Mouse (Mus musculus) hindlimb bud, embryonic 11.5 days (tissue): ENCODE data around the gene Zfp609.
"Not testable (repeated sequence)": the region's sequence is repeated elsewhere in the genome, so short reads cannot be mapped to it uniquely, and the experiment has no call there.

Experiments
- DNase-seq: peaks from one replicate; pipeline ENCODE4 v3.0.0-alpha.2; 2012; ENCODE audit warnings: low read depth, low spot score; ENCODE audit errors: extremely low spot score

Zfp609 gene

DNA sequence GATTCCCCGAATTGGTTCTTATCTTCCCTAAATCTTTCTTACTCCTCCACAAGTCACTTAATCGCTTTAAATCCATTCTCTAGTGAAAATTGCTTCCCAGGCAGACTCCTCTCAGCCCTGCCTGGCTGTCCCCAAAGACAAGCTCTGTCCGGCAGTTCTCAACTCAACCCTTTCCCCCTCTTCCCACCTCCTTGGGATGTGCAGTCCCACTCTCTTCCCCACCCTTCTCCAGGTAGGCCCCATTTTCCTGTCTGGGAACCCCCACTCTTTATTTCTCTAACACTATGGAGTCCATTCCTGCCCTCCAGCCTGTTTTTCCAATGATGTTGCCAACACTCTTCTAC lies 150.3 kb downstream of the Zfp609 start:
- no peak for DNase-seq

DNA sequence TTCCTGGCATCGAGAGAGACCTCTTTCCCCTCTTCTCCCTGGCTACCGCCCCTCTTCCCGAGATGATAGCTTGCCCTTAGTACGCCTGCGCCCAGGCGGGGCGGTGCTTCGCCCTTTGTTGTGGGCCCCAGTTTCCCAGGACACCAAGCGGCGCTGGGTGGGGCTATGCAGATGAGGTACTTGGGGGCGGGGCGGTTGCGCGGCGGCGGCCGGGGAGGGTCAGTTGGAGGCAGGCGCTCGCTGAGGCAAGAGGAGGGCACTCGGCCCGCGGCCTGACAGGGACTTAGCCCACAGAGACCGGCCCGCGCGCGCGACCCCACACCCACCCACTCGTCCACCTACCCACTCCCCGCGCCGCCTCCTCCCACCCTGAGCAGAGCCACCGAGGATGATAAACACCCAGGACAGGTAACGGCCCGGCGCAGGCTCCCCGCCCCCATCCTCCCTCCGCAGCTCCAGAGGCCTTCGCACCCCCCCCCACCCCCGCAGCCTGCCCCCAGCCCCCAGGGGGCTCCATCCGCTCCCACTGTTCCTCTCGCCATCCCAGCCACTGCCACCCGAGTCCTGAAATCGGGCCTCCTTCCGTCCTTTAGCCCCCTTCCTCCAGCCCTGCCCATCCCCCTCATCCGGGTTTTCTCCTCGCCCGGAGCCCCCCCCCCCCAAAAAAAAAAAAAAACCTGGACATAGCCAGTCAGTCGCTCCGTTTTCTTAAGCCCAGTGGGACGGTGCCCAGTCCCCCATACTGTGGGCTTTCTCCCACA lies 150.8 kb downstream of the Zfp609 start:
- peak; percentile 70 for DNase-seq

DNA sequence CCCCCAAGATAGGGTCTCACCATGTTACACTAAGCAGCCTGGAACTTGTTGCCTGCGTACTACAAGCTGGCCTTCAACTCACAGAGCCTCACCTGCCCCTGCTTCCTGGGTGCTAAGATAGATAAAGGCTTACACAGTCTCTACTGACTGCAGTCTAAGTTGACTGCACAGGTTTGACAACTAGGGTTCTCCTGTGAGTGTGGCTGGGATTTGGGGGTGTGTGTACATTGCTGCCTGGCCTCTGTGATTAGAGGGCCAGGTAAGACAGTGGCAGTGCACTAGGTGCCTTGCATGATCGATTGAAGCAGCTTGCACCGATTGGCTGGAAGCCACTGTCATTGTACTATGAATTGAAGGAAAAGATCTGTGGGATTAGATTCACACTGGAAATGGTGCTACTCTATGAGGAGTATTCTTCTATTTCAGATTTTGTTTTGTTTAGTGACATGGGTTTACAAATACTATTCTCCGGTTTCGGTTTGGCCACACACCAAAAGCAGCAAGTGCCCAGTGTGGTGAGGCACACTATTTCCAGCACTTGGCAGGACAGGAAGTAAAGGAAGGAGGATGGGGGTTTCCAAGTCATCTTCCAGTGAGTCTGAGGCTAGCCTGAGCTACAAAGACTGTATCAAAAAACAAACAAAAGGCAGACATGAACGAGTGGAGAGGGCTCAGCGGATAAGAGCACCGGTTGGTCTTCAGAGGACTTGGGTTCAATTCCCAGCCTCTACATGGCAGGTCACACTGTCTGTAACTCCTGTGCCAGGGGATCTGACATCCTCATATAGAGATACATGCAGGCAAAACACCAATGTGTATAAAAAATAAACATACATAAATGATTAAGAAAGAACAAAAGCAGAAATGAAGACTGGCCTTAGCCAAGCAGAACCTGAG lies 151.7 kb downstream of the Zfp609 start:
- no peak for DNase-seq

GRCm38 (mm10) chr9:65672996-65673395 lies 154.4 kb downstream of the Zfp609 start:
- DNase-seq = no peak

GRCm38 (mm10) chr9:65671431-65671931 lies 155.9 kb downstream of the Zfp609 start:
- no peak for DNase-seq

DNA sequence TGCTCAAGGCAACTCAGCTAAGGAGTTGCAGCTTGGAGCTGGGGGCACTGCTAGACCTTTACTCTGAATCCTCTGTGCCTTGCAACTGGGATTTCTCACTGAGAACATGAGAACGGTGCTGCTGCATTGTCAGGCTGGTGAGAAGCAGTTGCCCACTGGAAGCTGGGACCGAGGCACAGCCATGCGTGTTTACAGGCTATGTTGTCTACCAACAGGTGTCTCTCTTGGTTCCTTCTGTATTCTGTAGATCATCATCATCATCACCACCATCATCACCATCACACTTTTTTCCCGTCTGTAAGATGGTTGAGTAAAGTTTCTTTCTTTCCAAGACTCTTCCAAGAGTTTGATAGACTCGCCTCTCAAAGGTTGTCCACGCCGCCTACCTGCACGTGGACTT lies 159.7 kb downstream of the Zfp609 start, which contains the start of gene Oaz2:
Gene Oaz2 (plus strand): TSS at position 301 of the 400 bp plus-strand sequence.
- DNase-seq = no peak

DNA sequence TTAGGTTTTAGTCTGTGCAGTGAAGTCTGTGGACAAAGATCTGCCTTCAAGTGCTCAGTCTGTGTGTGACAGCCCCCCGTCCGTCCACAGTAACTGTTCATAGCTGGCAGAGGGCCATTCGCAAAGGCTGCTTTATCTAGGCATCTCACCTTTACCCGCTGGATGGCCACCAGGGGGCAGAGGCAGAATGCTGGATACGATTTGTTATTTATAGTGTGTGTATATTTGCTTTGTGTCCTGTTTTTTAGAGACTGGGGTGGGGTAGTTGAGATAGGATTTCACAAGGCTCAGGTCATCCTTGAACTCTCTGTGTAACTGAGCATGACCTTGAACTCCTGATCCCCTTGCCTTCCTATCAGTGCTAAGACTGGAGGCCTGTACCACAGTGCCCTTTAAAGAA lies 161.3 kb downstream of the Zfp609 start:
- DNase-seq = peak; percentile 24

GRCm38 (mm10) chr9:65664163-65664562 lies 163.2 kb downstream of the Zfp609 start:
- DNase-seq = no peak

GRCm38 (mm10) chr9:65661493-65661892 lies 165.9 kb downstream of the Zfp609 start:
- DNase-seq = no peak

DNA sequence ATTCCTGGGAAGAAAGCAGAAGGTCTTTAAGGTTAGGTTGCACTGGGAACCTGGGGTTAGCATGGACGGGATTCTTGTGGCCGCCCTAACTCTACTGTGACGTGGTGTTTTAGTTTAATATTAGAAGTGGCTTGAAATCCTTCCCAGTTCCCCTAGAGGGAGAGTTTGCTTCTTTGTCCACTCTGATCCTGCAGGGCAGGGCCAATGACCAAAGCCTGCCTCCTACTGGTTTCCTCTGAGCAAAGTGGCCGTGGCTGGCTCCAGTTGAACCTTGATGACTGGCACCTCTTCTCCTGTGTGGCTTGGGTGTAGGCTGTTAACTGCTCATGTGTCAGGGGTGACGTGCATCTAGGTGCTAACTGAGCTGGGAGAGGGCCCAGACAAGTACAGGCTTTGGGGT lies 166.3 kb downstream of the Zfp609 start:
- DNase-seq = no peak

DNA sequence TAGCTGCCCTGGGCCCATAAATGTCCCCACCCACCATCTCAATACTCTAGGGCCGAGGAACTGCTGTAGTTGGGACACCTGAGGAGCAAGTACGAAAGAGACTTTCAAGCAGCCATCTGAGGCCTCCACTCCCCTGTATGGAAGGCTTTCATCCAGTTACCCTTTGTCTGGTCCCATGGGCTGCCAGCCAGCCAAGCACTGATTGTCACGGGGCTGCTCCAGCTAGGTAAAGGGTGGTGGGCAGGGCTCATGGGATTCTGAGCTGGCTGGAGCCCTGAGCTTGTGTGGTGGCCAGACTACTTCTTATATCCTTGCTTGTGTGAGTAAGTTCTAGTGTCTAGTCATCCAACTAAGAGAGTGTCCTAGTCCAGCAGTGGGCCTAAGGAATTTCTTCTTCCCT lies 170.1 kb downstream of the Zfp609 start:
- DNase-seq = no peak

- DNase-seq = no peak
These were observed 171.8 kb downstream of the Zfp609 start for GRCm38 (mm10) chr9:65655540-65655939.

- no peak for DNase-seq
These were observed 172.6 kb downstream of the Zfp609 start for GRCm38 (mm10) chr9:65654700-65655237.

- DNase-seq = no peak
These were observed 173.6 kb downstream of the Zfp609 start for GRCm38 (mm10) chr9:65653741-65654140.

DNA sequence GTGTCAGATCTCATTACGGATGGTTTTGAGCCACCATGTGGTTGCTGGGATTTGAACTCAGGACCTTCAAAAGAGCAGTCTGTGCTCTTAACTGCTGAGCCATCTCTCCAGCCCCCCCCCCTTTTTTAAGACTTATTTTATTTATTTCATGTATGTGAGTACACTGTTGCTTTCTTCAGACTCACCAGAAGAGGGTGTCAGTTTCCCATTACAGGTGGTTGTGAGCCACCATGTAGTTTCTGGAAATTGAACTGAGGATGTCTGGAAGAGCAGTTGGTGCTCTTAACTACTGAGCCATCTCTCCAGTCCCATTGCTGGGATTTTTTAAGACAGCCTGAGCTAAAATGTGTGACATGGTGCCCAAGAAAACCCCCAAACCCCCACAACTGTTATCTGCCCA lies 175.4 kb downstream of the Zfp609 start:
- DNase-seq = not testable (repeated sequence)

- no peak for DNase-seq
These were observed 177.4 kb downstream of the Zfp609 start for GRCm38 (mm10) chr9:65649997-65650396.

DNA sequence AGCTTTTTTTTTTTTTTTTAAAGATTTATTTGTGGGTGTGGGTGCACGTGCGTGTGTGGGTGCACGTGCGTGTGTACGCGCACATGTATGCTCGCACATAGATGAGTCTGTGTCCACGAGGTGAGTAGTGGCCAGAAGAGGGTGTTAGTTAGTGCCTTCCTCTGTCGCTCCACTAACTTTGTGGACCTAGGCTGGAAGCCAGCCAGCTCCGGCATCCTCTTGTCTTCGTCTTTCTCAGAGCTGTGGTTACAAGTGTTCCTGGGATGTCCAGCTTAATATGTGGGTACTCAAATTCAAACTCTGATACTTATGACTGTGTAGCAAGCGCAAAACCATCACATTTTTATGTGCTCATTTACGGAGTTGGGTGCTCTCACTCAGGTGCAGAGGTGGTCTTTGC lies 178.6 kb downstream of the Zfp609 start:
- no peak for DNase-seq

- DNase-seq = no peak
These were observed 180.6 kb downstream of the Zfp609 start for GRCm38 (mm10) chr9:65646782-65647181.

- DNase-seq = no peak
These were observed 181.4 kb downstream of the Zfp609 start for GRCm38 (mm10) chr9:65645984-65646383.

GRCm38 (mm10) chr9:65644960-65645359 lies 182.4 kb downstream of the Zfp609 start:
- DNase-seq = no peak

DNA sequence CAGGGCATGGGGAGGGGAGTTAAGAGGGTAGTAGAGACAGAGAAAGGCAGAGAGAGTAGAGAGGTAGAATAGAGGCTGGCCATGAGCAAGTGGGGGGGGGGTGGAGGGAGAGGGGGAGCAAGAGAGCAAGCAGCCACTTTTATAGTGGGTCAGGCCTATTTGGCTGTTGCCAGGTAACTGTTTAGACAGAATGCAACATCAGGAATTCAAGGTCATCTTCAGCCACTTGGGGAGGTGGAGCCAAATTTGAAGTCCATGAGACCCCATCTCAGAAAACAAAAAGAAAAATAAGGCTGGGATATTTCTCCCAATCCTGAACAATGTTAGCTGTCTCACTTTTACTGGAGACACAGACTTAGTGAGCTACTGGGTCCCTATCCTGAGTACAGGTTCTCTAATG lies 184.8 kb downstream of the Zfp609 start:
- no peak for DNase-seq
